Mouse (Mus musculus): Measurements from ENCODE around the gene Parn. TPM values are rescaled to one million over a fixed set of nuclear protein-coding genes. Genes with fewer than 3 reads are reported as not detected.

Parn gene
- total RNA-seq, 2 experiments from 2014 or later: 8.6 to 21.1 TPM

Other genes with a start within 250 kb of the Parn start
- gene Bfar, start 3.7 kb upstream of the Parn start, total RNA-seq (2015): 31.8 and 37.7 TPM in 2 replicates
- 40.0 and 45.2 TPM in 2 replicates for gene Bfar, start 3.7 kb upstream of the Parn start, total RNA-seq (2017)
- 13.9 and 14.6 TPM in 2 replicates for gene 3110001I22Rik, start 3.8 kb upstream of the Parn start, total RNA-seq (2015)
- gene 3110001I22Rik, start 3.8 kb upstream of the Parn start, total RNA-seq (2017): 15.5 and 18.5 TPM in 2 replicates
- gene Pla2g10, start 62.8 kb upstream of the Parn start, total RNA-seq (2015): not detected in 2 replicates
- not detected in 2 replicates for gene Pla2g10, start 62.8 kb upstream of the Parn start, total RNA-seq (2017)
- gene Rrn3, start 112.5 kb upstream of the Parn start, total RNA-seq (2015): 14.5 and 16.3 TPM in 2 replicates
- 24.6 and 26.3 TPM in 2 replicates for gene Rrn3, start 112.5 kb upstream of the Parn start, total RNA-seq (2017)
- gene Ntan1, start 150.7 kb upstream of the Parn start, total RNA-seq (2015): 93.7 and 107 TPM in 2 replicates
- gene Ntan1, start 150.7 kb upstream of the Parn start, total RNA-seq (2017): 72.4 and 80.9 TPM in 2 replicates
- 38.3 and 46.8 TPM in 2 replicates for gene Pdxdc1, start 235.0 kb upstream of the Parn start, total RNA-seq (2015)
- gene Pdxdc1, start 235.0 kb upstream of the Parn start, total RNA-seq (2017): 44.7 and 56.9 TPM in 2 replicates
- gene Mpv17l, start 235.0 kb upstream of the Parn start, total RNA-seq (2015): 0.87 and 1.7 TPM in 2 replicates
- 0.12 and 0.37 TPM in 2 replicates for gene Mpv17l, start 235.0 kb upstream of the Parn start, total RNA-seq (2017)

All from megakaryocyte, adult 5-6 weeks (primary cell).